Mouse (Mus musculus) forebrain, postnatal 0 days (tissue): ENCODE measurements around the gene Ifna1. TPM values are rescaled to one million over a fixed set of nuclear protein-coding genes. Genes with fewer than 3 reads are reported as not detected.
"Not testable (repeated sequence)": the region's sequence is repeated elsewhere in the genome, so short reads cannot be mapped to it uniquely, and the experiment has no call there.

Experiments
- ATAC-seq: fragments of 200-750 bp; cut with Nextera tagmentation; 2 replicates; pipeline ENCODE4 v1.8.0; 2017; ENCODE audit warnings: mild to moderate bottlenecking, moderate library complexity
- DNase-seq: peaks from one replicate; pipeline ENCODE4 v3.0.0-alpha.2; 2015
- H3K27ac ChIP-seq: fragments of 300-500 bp; sonication (generic); 2 replicates; pipeline ENCODE4 v1.5.1; 2014; ENCODE audit warnings: low read depth, mild to moderate bottlenecking, antibody characterized with exemption, low read length, moderate library complexity, mixed read lengths
- H3K27me3 ChIP-seq: fragments of 300-500 bp; sonication (generic); 2 replicates; pipeline ENCODE4 v1.6.1; 2014; ENCODE audit warnings: mild to moderate bottlenecking, low read length, mixed read lengths; ENCODE audit not compliant: insufficient read depth
- H3K36me3 ChIP-seq: fragments of 300-500 bp; sonication (generic); 2 replicates; pipeline ENCODE4 v1.6.1; 2014; ENCODE audit warnings: mild to moderate bottlenecking, moderate library complexity; ENCODE audit not compliant: insufficient read depth
- H3K4me1 ChIP-seq: fragments of 300-500 bp; sonication (generic); 2 replicates; pipeline ENCODE4 v1.6.1; 2014; ENCODE audit warnings: antibody characterized with exemption; ENCODE audit not compliant: insufficient read depth
- H3K4me2 ChIP-seq: fragments of 300-500 bp; sonication (generic); 2 replicates; pipeline ENCODE4 v1.6.1; 2014; ENCODE audit warnings: low read depth, mild to moderate bottlenecking, moderate library complexity
- H3K4me3 ChIP-seq: fragments of 300-500 bp; sonication (generic); 2 replicates; pipeline ENCODE4 v1.5.1; 2014; ENCODE audit warnings: low read depth, low read length, mixed read lengths
- H3K9ac ChIP-seq: fragments of 300-500 bp; sonication (generic); 2 replicates; pipeline ENCODE4 v1.6.1; 2014; ENCODE audit warnings: mild to moderate bottlenecking
- H3K9me3 ChIP-seq: fragments of 300-500 bp; sonication (generic); 2 replicates; pipeline ENCODE4 v1.6.1; 2016; ENCODE audit warnings: low read length
- CTCF ChIP-seq: sonication (generic); IDR thresholded peaks from 2 replicates; pipeline ENCODE4 v1.5.1; 2016; ENCODE audit warnings: antibody characterized with exemption, control low read depth, low read depth
- WGBS: fragments of 180-500 bp; shearing (Covaris S2); extraction: QIAGEN DNeasy Blood & Tissue Kit; methylation state at CpG from one replicate; pipeline ENCODE4 v1.1.7; 2014; 5-methylcytosine and 5-hydroxymethylcytosine counted together
- polyA plus RNA-seq: library from polyadenylated mRNA; unstranded; fragments of >200 nt; fragmentation: Nextera tagmentation; extraction: Ambion mirVana; gene quantifications from 2 replicates; pipeline ENCODE4 v1.2.1, GENCODE M21; 2015
- total RNA-seq: library from RNA; depleted of rRNA; stranded (reverse); fragments of >200 nt; gene quantifications from 2 replicates; pipeline ENCODE4 v1.2.3, GENCODE M21; 2014

Gene Ifna1
- total and polyA plus RNA-seq, 2 experiments from 2014 or later = not detected

DNA sequence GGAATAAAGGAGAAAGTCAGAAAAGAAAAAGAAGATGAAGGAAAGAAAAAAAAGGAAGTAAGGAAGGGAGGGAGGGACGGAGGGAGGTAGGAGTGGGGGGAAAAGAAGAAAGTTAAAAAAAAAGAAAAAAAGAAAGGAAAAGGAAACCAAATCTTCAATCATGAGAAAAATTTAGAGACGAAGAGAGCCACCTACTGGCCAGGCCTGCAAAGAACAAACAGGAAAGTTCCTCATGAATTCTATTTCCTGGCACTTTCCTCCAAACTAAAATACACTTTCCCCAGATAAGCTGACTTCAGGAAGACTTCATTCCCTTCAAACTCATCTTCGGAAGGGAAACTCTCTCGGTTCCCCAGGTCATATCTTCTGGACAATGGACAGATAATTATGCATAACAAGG, 19.4 kb upstream of the Ifna1 start:
- Histone ChIP-seq H3K9ac (no peak overlapping the region), H3K36me3 (no peaks in the 10 kb centered on the region), H3K27ac (no peak overlapping the region), H3K27me3 (no peaks in the 10 kb centered on the region), H3K9me3 (no peaks in the 10 kb centered on the region), H3K4me3 (no peak overlapping the region), H3K4me2 (no peak overlapping the region), H3K4me1 (no peaks in the 10 kb centered on the region)
- ATAC-seq = no peak
- 22% methylated on average over 4 of the region's 4 CpGs for WGBS
- TF ChIP-seq CTCF = peak; percentile 66
- DNase-seq = peak; percentile 57

DNA sequence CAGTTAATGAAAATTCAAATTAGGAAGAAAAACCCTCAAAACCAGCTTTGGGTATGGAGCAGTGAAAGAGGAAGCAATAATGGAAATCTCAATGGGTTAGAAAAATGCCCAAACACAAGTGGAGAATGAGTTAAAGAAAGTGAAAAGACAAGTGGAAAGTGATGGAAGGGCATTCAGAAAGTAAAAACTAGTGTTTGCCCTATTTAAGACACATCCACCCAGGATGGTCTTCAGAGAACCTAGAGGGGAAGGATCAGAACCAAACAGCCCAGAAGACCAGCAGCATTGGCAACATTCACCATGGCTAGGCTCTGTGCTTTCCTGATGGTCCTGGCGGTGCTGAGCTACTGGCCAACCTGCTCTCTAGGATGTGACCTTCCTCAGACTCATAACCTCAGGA, 14.7 kb upstream of the Ifna1 start, which contains the start of gene Ifna5:
Gene Ifna5 (plus strand): TSS at position 301 of the 400 bp plus-strand sequence.
- not testable (repeated sequence) for H3K36me3 ChIP-seq, DNase-seq, H3K27ac ChIP-seq, H3K9ac ChIP-seq, H3K4me3 ChIP-seq, ATAC-seq, H3K27me3 ChIP-seq, H3K4me2 ChIP-seq, H3K9me3 ChIP-seq, H3K4me1 ChIP-seq
- WGBS = 78% methylated on average over 1 of the region's 1 CpGs

DNA sequence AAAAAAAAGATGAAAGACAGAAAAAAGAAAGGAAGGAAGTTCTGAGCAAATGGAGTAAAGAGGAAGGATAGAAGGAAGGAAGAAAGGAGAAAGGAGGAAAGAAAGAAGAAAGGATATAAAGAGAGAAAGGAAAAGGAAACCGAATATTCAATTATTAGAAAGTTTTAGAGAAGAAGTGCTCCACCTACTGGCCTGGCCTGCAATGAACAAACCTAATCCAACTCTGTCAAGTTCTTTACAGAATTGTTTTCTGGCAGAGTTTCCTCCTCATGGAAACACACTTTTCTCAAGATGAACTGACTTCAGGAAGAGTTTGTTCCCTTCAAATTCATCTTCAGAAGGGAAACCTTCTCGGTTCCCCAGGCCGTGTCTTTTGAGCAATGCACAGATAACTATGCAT, 11.1 kb upstream of the Ifna1 start:
- Histone ChIP-seq H3K27ac (no peak overlapping the region), H3K36me3 (no peaks in the 10 kb centered on the region), H3K4me3 (no peak overlapping the region), H3K4me2 (no peak overlapping the region), H3K27me3 (no peaks in the 10 kb centered on the region), H3K4me1 (no peaks in the 10 kb centered on the region), H3K9ac (no peak overlapping the region), H3K9me3 (no peaks in the 10 kb centered on the region)
- DNase-seq = no peak
- ATAC-seq = no peak
- WGBS = 41% methylated on average over 3 of the region's 3 CpGs
- TF ChIP-seq CTCF = peak; percentile 58

DNA sequence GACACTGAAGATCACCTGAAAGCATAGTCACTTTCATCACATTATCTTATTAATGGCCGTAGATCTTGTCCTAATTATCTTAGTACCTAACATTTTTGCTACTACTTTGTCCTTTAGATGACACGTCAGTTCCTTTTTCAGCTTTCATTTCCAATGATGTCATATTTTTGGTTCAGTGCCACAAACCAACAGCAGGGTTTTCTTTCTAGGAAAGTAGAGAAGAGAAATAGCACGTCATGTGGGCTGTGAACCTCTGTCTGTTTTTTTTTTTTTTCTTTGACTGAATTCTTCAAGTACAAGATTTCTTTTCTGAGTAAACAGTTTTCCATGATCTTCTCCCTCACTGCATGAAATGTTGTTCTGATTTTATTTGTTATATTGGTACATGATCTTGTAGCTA, 9.8 kb upstream of the Ifna1 start:
- Histone ChIP-seq H3K36me3 (no peaks in the 10 kb centered on the region), H3K9ac (no peak overlapping the region), H3K27me3 (no peaks in the 10 kb centered on the region), H3K4me2 (no peak overlapping the region), H3K4me1 (no peaks in the 10 kb centered on the region), H3K27ac (no peak overlapping the region), H3K4me3 (no peak overlapping the region), H3K9me3 (no peaks in the 10 kb centered on the region)
- DNase-seq (no peak), ATAC-seq (no peak)
- WGBS = 65% methylated on average over 3 of the region's 3 CpGs
- TF ChIP-seq CTCF = no peak

DNA sequence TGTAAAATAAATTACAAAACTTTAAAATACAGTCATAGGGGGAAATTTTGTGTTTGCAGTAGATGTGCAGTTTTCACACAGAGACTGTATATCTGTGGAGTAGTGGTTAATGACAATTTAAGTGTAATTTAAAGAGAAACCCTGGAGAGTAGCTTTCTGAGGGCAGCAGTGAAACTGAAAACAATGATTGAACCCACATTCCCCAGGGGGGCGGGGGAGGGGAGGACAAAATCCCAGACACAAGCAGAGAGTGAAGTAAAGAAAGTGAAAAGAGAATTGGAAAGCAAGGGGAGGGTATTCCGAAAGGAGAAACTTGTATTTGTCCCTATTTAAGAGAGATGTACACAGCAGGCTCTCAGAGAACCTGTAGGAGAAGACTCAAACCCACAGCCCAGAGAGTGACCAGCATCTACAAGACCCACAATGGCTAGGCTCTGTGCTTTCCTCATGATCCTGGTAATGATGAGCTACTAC, 8.4 kb upstream of the Ifna1 start, which contains the start of gene Ifna4:
Gene Ifna4 (plus strand): TSS at position 424 of the 474 bp plus-strand sequence.
- no peak for TF ChIP-seq CTCF
- 37% methylated on average over 2 of the region's 2 CpGs for WGBS
- no peaks in the 10 kb centered on the region for H3K9me3 ChIP-seq
- no peaks in the 10 kb centered on the region for H3K4me1 ChIP-seq
- no peak within 1 kb of the TSS for H3K4me3 ChIP-seq
- no peak for DNase-seq
- no peak for ATAC-seq
- no peak within 1 kb of the TSS for H3K9ac ChIP-seq
- H3K27me3 ChIP-seq = no peaks in the 10 kb centered on the region
- H3K27ac ChIP-seq = no peak within 1 kb of the TSS
- H3K36me3 ChIP-seq = no peaks in the 10 kb centered on the region
- no peak within 1 kb of the TSS for H3K4me2 ChIP-seq

DNA sequence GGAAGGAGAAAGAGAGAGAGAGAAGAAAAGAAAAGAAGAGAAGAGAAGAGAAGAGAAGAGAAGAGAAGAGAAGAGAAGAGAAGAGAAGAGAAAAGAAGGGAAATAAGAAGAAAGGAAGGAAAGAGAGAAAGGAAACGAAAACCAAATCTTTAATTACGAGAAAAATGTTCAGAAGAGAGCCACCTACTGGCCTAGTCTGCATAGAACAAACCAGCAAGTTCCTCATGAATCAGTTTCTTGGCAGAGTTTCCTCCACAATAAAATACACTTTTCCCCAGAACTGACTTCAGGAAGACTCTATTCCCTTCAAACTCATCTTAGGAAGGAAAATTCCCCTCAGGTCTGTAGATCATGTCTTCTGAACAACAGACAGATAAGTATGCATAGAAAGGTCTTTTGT, 4.6 kb upstream of the Ifna1 start:
- H3K27me3 ChIP-seq = no peaks in the 10 kb centered on the region
- H3K4me3 ChIP-seq = no peak overlapping the region
- no peaks in the 10 kb centered on the region for H3K4me1 ChIP-seq
- no peak overlapping the region for H3K27ac ChIP-seq
- H3K9ac ChIP-seq = no peak overlapping the region
- H3K9me3 ChIP-seq = no peaks in the 10 kb centered on the region
- no peaks in the 10 kb centered on the region for H3K36me3 ChIP-seq
- ATAC-seq = no peak
- peak; percentile 36; the same call in 1 of the 2 replicates for TF ChIP-seq CTCF
- H3K4me2 ChIP-seq = no peak overlapping the region
- 40% methylated on average over 2 of the region's 2 CpGs for WGBS
- DNase-seq = no peak

GRCm38 (mm10) chr4:88851026-88851763, 1.3 kb downstream of the Ifna1 start:
- Histone ChIP-seq H3K36me3 (no peaks in the 10 kb centered on the region), H3K9ac (no peak overlapping the region), H3K27ac (no peak overlapping the region), H3K4me2 (no peak overlapping the region), H3K4me3 (no peak overlapping the region), H3K9me3 (no peaks in the 10 kb centered on the region), H3K4me1 (no peaks in the 10 kb centered on the region), H3K27me3 (no peaks in the 10 kb centered on the region)
- ATAC-seq (no peak), DNase-seq (no peak)
- no peak for TF ChIP-seq CTCF
- WGBS = 15% methylated on average over 4 of the region's 4 CpGs
